Mouse (Mus musculus): ENCODE data around the gene H2-Eb2.

Gene H2-Eb2

DNA sequence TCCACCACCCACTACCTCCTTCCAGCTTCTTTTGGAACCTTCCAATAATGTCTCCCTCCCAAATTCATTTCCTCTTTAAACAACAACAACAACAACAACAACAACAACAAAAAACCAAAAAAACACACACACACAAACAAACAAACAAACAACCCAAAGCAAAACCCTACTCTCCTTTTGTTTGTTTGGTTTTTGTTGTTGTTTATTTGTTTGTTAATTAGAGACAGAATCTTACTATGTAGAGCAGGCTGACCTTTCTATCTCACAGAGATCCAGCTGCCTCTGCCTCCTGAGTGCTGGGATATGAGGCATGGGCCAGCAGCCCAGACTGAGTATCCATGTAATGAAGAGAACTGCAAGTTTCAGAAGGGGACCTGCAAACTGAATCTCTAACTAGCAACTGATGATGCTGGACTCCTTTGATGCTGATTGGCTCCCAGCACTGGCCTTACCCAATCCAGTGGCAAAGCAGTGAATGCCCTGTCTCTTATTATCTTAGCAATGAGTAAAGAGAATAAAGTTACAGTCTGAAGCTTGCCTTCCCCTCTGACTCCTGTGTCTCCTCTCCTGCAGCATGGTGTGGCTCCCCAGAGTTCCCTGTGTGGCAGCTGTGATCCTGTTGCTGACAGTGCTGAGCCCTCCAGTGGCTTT is 20.0 kb upstream of the H2-Eb2 start, which contains the start of gene H2-Eb1:
Gene H2-Eb1 (plus strand): TSS at position 488 of the 651 bp plus-strand sequence.
- in situ Hi-C loops (cut with MboI, MseI): no loop called here

GRCm38 (mm10) chr17:34306407-34306806 is 19.1 kb upstream of the H2-Eb2 start:
- in situ Hi-C loops (cut with MboI, MseI): no loop called here

- in situ Hi-C loops (cut with MboI, MseI): no loop called here
These were observed 18.2 kb upstream of the H2-Eb2 start for GRCm38 (mm10) chr17:34307216-34307615.

DNA sequence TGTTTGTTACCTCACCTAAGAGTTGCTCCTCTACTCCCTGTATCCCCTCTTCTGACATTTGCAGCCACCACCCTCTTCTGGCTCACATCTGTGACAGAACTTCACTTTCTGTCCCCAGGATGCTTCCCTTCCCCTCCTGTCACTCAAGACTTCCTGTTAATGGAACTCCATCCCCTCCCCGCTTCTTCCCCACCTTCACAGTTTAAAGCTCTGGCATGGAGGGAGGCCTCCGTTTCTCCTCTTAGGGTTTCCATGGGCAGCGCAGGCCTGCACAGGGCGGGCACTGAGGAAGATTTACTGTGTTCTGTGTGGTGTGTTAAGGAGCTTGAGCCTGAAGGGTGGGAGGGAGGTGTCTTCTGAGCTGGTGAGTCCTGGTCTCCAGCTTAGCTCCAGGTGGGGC is 17.3 kb upstream of the H2-Eb2 start:
- in situ Hi-C loops (cut with MboI, MseI): no loop called here

DNA sequence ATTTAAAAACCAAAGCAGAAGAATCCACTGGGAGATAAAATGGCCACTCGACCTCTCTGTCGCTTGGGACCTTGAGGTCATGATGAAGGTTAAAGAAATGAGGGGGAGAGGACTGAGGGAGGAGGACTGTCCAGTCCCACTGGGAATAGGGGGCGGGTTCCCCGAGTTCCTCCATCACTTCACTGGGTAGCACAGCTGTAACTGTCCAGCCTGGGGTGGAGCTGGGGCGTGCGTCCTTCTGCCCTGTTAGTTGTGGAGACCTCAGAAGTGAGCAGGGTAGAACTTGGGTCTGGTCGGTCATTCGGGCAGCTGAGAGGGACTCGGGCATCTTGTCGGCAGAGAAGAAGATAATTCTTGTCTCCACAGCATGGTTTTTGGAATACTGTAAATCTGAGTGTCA is 16.2 kb upstream of the H2-Eb2 start:
- in situ Hi-C loops (cut with MboI, MseI): no loop called here

GRCm38 (mm10) chr17:34309683-34310385 is 15.6 kb upstream of the H2-Eb2 start:
- in situ Hi-C loops (cut with MboI, MseI): loop anchor here (5.0 kb wide), 1 partner anchor 43 kb away; no protein-coding TSS in a partner anchor

DNA sequence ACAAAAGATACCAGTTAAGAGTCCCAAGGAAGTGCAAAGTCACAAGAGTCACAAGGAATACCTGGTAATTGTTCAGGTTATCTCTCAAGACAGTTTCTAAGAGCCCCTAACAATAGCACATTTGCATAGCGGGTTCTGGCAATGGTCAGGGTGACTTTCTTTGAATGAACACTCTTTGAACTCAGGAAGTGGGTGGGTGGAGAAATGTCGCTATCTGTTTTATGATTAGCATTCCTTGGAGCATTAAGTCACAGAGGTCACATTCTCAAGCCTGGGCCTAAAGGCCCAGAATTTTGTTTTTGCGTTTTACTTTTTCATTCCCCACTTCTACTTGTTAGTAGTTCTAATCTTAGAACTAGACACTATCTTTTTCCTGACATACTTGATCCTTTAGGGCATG is 14.9 kb upstream of the H2-Eb2 start:
- in situ Hi-C loops (cut with MboI, MseI): loop anchor here (5.0 kb wide), 1 partner anchor 43 kb away; no protein-coding TSS in a partner anchor

GRCm38 (mm10) chr17:34312185-34312584 is 13.3 kb upstream of the H2-Eb2 start:
- in situ Hi-C loops (cut with MboI, MseI): loop anchor here (5.0 kb wide), 1 partner anchor 45 kb away; no protein-coding TSS in a partner anchor

GRCm38 (mm10) chr17:34313393-34313792 is 12.1 kb upstream of the H2-Eb2 start:
- in situ Hi-C loops (cut with MboI, MseI): loop anchor here (5.0 kb wide), 1 partner anchor 46 kb away; no protein-coding TSS in a partner anchor

DNA sequence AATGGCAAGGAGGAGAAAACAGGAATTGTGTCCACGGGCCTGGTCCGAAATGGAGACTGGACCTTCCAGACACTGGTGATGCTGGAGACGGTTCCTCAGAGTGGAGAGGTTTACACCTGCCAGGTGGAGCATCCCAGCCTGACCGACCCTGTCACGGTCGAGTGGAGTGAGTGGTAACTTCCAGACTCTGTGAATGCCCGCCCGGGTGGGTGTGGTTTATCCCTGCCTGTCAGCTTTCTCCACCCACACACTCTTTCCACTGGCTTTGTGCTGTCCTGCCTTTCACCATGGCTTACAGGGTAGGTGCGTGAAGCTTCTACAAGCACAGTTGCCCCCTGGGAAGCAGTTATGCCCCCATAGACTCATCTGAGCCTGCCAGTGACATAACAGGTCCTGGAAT is 11.2 kb upstream of the H2-Eb2 start:
- in situ Hi-C loops (cut with MboI, MseI): loop anchor here (5.0 kb wide), 1 partner anchor 47 kb away; no protein-coding TSS in a partner anchor

DNA sequence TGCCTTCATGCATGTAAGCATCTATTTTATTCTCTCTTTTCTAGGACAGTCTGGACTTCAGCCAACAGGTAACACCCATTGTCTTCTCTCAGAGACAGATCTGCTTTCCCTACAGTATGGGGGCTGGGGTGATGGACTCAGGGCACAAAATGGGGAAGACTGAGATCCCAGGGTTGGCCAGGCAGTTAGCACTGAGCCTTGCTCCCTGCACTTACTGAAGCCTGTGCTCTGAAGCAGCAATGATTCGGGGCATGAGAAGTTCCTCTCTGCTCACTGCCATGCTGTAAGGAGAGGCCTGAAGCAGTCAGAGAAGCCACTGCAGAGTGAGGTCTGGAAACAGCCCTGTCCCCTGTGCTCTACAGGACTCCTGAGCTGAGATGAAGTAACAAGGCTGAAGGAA is 10.0 kb upstream of the H2-Eb2 start:
- in situ Hi-C loops (cut with MboI, MseI): no loop called here

- in situ Hi-C loops (cut with MboI, MseI): no loop called here
These were observed 8.8 kb upstream of the H2-Eb2 start for GRCm38 (mm10) chr17:34316697-34317096.

GRCm38 (mm10) chr17:34317275-34317674 is 8.2 kb upstream of the H2-Eb2 start:
- in situ Hi-C loops (cut with MboI, MseI): no loop called here

DNA sequence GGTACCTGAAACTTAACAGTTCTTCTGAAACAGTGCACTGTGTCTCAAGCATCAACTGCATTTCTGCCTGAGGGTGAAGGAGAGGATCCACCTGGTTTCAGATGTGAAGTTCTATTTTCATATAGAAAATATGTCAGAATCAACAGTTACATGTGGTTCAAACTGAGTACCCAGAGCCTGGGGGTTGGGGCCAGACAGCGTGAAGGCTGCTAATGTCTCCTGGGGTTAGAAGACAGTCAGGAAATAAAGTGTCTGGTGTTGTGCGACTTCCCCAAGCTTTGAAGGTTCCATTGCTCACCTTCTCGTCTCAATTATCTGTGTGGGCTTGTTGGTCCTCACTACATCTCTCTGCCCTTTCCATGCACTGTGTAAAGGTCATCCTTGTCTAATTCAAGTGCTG is 908 bp downstream of the H2-Eb2 start:
- in situ Hi-C loops (cut with MboI, MseI): no loop called here

DNA sequence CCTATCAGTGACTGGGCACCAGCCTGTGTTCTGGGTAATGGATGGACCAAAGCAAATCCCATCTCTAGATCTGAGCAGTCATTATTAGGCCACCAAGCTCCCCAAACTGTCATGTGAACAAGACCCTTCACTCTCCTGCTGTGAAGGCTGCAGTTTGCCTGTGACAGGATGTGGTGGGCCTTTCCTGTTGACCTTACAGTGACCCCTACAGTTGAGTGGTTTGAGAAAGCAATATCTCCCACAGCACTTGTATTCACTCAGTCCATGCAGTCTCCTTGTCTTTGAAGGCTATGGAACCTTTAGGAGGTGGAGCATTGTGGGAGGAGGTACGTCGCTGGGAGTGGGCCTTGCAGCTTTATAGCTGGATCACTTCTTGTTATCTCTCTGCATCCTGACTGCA is 4.3 kb downstream of the H2-Eb2 start:
- in situ Hi-C loops (cut with MboI, MseI): no loop called here

DNA sequence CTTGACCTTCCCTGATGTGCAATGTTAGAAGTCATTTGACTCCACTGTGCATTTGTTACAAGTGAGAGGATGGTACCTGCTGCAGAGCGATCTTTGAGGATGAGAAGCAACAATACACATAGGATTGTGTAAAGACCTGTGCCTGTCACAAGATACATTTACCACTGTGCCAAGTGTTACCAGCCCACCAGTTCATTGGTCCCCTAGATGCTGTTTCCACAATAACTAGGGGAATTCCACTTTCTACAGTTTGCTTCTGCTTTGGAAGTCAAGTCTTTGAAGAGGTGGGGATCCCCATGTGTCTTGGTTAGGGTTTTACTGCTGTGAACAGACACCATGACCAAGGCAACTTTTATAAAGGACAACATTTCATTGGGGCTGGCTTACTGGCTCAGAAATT is 5.7 kb downstream of the H2-Eb2 start:
- in situ Hi-C loops (cut with MboI, MseI): no loop called here

- in situ Hi-C loops (cut with MboI, MseI): no loop called here
These were observed 15.3 kb downstream of the H2-Eb2 start for GRCm38 (mm10) chr17:34340619-34341402.

- in situ Hi-C loops (cut with MboI, MseI): no loop called here
These were observed 19.4 kb downstream of the H2-Eb2 start for GRCm38 (mm10) chr17:34344882-34345281.

GRCm38 (mm10) chr17:34345486-34345885 is 20.0 kb downstream of the H2-Eb2 start:
- in situ Hi-C loops (cut with MboI, MseI): no loop called here

DNA sequence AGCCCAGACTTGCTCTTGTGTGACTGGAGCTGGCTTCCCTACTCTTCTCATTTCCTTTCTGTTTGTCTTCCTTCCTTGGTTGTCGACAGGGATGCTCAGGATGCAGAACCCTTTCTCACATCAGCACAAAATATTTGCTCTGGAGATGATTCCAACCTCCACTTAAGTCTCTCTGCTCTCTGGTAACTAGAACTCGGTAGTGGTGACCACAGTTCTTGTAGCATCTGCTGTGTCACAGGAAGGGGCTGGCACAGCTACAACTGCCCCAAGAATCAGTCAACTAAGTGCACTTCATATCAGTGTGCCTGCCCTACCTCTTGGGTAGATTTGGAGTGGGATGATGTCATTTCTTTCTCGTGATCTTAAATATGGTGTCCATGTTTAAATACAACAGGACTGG is 20.6 kb downstream of the H2-Eb2 start:
- in situ Hi-C loops (cut with MboI, MseI): no loop called here

DNA sequence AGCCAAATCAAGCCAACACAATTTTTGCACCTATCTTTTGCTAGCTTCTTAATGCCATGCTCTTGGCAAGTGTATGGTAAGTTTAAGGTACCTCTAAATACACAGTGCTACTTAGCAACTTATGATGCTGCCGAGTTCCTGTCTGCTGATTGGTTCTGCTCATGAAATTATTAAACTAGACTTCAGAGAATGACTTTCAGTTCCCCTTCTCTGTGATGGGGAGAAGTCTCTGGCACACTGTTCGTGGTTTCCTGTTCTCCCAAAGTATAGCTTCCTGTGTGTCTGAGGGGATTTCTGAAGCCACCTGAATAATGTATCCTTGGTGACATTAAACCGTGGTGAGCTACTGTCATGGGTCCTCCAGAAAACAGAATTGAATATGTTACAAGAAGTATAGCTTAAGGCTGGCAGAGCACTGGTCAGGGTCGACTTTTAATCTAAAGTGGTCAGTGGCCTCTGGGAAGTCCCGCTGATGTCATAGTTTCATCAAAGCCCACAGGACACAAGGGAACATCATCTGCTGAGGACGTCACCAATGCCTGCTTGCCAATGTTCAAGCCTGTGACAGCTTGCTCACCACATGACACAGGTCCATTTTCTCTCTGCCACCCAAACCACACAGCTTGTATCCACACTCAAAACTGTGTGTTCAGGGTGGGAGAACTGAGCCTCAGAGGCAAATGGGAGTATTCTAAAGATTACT is 22.3 kb downstream of the H2-Eb2 start:
- in situ Hi-C loops (cut with MboI, MseI): no loop called here

DNA sequence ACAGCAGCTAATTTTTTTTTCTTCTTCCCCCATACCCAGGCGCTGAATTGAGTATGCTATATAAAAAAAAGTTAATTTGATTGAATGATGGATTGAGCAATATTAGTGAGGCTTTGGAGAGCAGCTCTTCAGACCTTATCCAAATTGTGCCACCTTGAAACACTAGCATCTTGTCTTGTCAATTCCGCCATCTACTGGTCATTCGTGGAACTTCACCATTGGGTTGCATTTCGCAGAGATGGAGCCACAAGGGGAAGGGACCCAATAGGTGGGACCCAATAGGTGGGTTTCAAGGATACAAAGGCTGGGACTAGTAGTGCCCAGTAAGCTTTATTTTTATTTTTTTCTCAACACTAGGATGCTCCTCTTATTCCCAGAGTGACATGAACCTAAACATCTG is 24.0 kb downstream of the H2-Eb2 start:
- in situ Hi-C loops (cut with MboI, MseI): no loop called here
